In the genomic region with DNA sequence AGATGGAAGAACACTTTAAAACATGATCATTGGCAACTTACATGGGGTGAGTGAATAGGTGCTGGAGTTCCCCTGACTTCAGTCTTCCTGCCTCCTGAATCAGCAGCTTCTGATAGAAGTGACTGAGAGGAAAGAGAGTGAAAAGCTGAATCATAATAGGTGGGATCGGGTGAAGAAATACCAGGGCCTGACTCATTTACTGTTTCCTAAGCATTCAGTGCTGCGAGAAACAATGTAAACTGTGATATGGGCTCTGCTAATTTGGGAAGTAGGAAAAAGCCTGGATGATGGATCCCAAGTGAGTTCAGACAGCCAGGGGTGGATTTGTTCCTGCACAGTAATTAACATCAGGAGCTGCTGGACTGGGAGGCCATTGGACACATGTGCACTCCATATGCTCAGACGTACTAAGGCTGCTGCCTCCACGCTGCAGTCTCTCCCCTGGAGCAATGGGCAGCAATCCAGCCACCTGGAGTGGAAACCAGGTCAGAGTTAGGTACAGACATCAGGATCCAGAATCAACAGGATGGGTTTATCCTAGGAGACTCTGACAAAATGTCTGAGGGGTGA, we compare ENCODE assay signal across 9 mouse cellular contexts. TPM values are rescaled to one million over a fixed set of nuclear protein-coding genes. Genes with fewer than 3 reads are reported as not detected.
DNase-seq lines count a peak whose midpoint lies in the region; ATAC-seq and TF ChIP-seq lines count a peak whose summit lies in the region.
"Had no signal": no experiment of that assay in that cellular context is flagged by ENCODE, and none has a peak within 500 bp of the region (broad histone marks: within the 10 kb centered on the region; RNA-seq: fewer than 3 reads in every experiment).

No protein-coding gene starts in this region.

- no peaks in the 10 kb centered on the region for H3K9me3 ChIP-seq in hindbrain, embryonic 13.5 days
- H3K9me3 ChIP-seq in hindbrain, embryonic 16.5 days (ENCODE audit: control insufficient read depth, low read length): no peaks in the 10 kb centered on the region
- H3K9me3 ChIP-seq in G1E (replicated peaks): no peaks in the 10 kb centered on the region
- no peaks in the 10 kb centered on the region for H3K9me3 ChIP-seq in limb, embryonic 13.5 days
- H3K9me3 ChIP-seq in hindbrain, embryonic 14.5 days (ENCODE audit: control insufficient read depth, low read length): no peaks in the 10 kb centered on the region

- H3K4me2 ChIP-seq in hindbrain, embryonic 13.5 days: no peak overlapping the region
- no peak overlapping the region for H3K4me2 ChIP-seq in hindbrain, embryonic 16.5 days (ENCODE audit: low read length)
- peak overlapping the region; percentile 30 for H3K4me2 ChIP-seq in limb, embryonic 13.5 days (replicated peaks)
- no peak overlapping the region for H3K4me2 ChIP-seq in hindbrain, embryonic 14.5 days (replicated peaks)

- peaks cover 12% of the 10 kb centered on the region for H3K4me1 ChIP-seq in hindbrain, embryonic 13.5 days (replicated peaks)
- H3K4me1 ChIP-seq in hindbrain, embryonic 16.5 days (ENCODE audit: control insufficient read depth, insufficient read depth, low read depth, low read length): no peaks in the 10 kb centered on the region; the same call in 1 of the 2 replicates
- peaks cover 90% of the 10 kb centered on the region for H3K4me1 ChIP-seq in G1E (ENCODE audit: insufficient read depth, low read depth, low read length)
- H3K4me1 ChIP-seq in limb, embryonic 13.5 days: peaks cover 76% of the 10 kb centered on the region
- no peaks in the 10 kb centered on the region for H3K4me1 ChIP-seq in hindbrain, embryonic 14.5 days (replicated peaks; ENCODE audit: control insufficient read depth, insufficient read depth, low read length)

- no peak for ATAC-seq in hindbrain, embryonic 13.5 days (ENCODE audit: low FRiP score)
- no peak; the same call in 1 of the 2 replicates for ATAC-seq in hindbrain, embryonic 16.5 days
- no peak for ATAC-seq in G1E (ENCODE audit: extremely low read depth, insufficient number of reproducible peaks, low FRiP score, poor library complexity, severe bottlenecking)
- ATAC-seq in limb, embryonic 13.5 days (ENCODE audit: low FRiP score, low read depth): peak; percentile 88
- no peak for ATAC-seq in hindbrain, embryonic 14.5 days (ENCODE audit: low FRiP score)

- 47% methylated on average over 4 of the region's 4 CpGs for WGBS in hindbrain, embryonic 13.5 days
- WGBS in hindbrain, embryonic 16.5 days: 36% methylated on average over 4 of the region's 4 CpGs
- 9% methylated on average over 4 of the region's 4 CpGs for WGBS in limb, embryonic 13.5 days
- WGBS in hindbrain, embryonic 14.5 days: 40% methylated on average over 4 of the region's 4 CpGs

- H3K4me3 ChIP-seq in hindbrain, embryonic 13.5 days: no peak overlapping the region
- no peak overlapping the region for H3K4me3 ChIP-seq in hindbrain, embryonic 16.5 days (ENCODE audit: low read length)
- H3K4me3 ChIP-seq in G1E (ENCODE audit: low read depth, low read length): peak overlapping the region; percentile 43; the same call in 1 of the 2 replicates
- no peak overlapping the region for H3K4me3 ChIP-seq in limb, embryonic 13.5 days
- H3K4me3 ChIP-seq in hindbrain, embryonic 14.5 days (replicated peaks; ENCODE audit: low read length): no peak overlapping the region

- no peaks in the 10 kb centered on the region for H3K27me3 ChIP-seq in hindbrain, embryonic 13.5 days
- H3K27me3 ChIP-seq in hindbrain, embryonic 16.5 days (replicated peaks; ENCODE audit: control insufficient read depth, insufficient read depth, low read length): no peaks in the 10 kb centered on the region
- H3K27me3 ChIP-seq in G1E (ENCODE audit: insufficient read depth, low read length): no peaks in the 10 kb centered on the region
- no peaks in the 10 kb centered on the region for H3K27me3 ChIP-seq in limb, embryonic 13.5 days
- no peaks in the 10 kb centered on the region for H3K27me3 ChIP-seq in hindbrain, embryonic 14.5 days (ENCODE audit: control insufficient read depth, insufficient read depth, low read length)

- no peak for DNase-seq in G1E (ENCODE audit: low spot score)
- peak; percentile 58 for DNase-seq in embryo, embryonic 10.5 days (ENCODE audit: low spot score)
- no peak for DNase-seq in hindbrain, embryonic 14.5 days (ENCODE audit: low spot score)
- no peak for DNase-seq in testis, postnatal 10 days (ENCODE audit: low spot score)
- DNase-seq: adrenal gland, postnatal 25 days; lung, postnatal 36 days had no signal

- H3K27ac ChIP-seq in hindbrain, embryonic 13.5 days: peak overlapping the region; percentile 1; the same call in 1 of the 2 replicates
- H3K27ac ChIP-seq in hindbrain, embryonic 16.5 days (ENCODE audit: low read depth, low read length): no peak overlapping the region
- H3K27ac ChIP-seq in limb, embryonic 13.5 days: peak overlapping the region; percentile 66
- H3K27ac ChIP-seq in hindbrain, embryonic 14.5 days: no peak overlapping the region

- H3K36me3 ChIP-seq in hindbrain, embryonic 13.5 days: no peaks in the 10 kb centered on the region
- no peaks in the 10 kb centered on the region for H3K36me3 ChIP-seq in hindbrain, embryonic 16.5 days (ENCODE audit: control insufficient read depth, insufficient read depth, low read length)
- peaks cover 40% of the 10 kb centered on the region for H3K36me3 ChIP-seq in G1E (replicated peaks)
- no peaks in the 10 kb centered on the region for H3K36me3 ChIP-seq in limb, embryonic 13.5 days
- H3K36me3 ChIP-seq in hindbrain, embryonic 14.5 days (replicated peaks; ENCODE audit: control insufficient read depth, insufficient read depth): no peaks in the 10 kb centered on the region

- no peak overlapping the region for H3K9ac ChIP-seq in hindbrain, embryonic 13.5 days
- no peak overlapping the region for H3K9ac ChIP-seq in hindbrain, embryonic 16.5 days (ENCODE audit: low read depth, low read length)
- no peak overlapping the region for H3K9ac ChIP-seq in limb, embryonic 13.5 days
- no peak overlapping the region for H3K9ac ChIP-seq in hindbrain, embryonic 14.5 days

- TF ChIP-seq CTCF in G1E (IDR thresholded peaks at IDR 0.05; ENCODE audit: low read depth, low read length): no peak

RNA-seq across cellular contexts. Expression of a gene that starts 20.1 kb away (rescaled TPM):
- 34.2 and 37.9 TPM in 2 replicates for polyA plus RNA-seq in hindbrain, embryonic 13.5 days (2015; fragmentation: Nextera tagmentation; extraction: Ambion mirVana)
- polyA plus RNA-seq in hindbrain, embryonic 16.5 days (2015; fragmentation: Nextera tagmentation; extraction: Ambion mirVana): 41.6 and 45.8 TPM in 2 replicates
- total RNA-seq in G1E (2014; fragmentation: Nextera tagmentation) (242 and 246 TPM in 2 replicates), G1E (2017) (174 and 191 TPM in 2 replicates)
- polyA plus RNA-seq in G1E (2012): 70.4 and 76.3 TPM in 2 replicates
- 60.7 and 61.3 TPM in 2 replicates for polyA plus RNA-seq in limb, embryonic 13.5 days (2015; fragmentation: Nextera tagmentation; extraction: Ambion mirVana)
- 39.9 and 40.9 TPM in 2 replicates for polyA plus RNA-seq in hindbrain, embryonic 14.5 days (2014; fragmentation: Nextera tagmentation; extraction: Ambion mirVana)

Comparison
In these comparisons a context has a peak if more than half of its experiments do, and no peak if none do; other contexts are left out.
1. H3K27ac ChIP-seq: peak in hindbrain, embryonic 13.5 days (single experiment) and limb, embryonic 13.5 days (single experiment); none in hindbrain, embryonic 16.5 days (single experiment) and hindbrain, embryonic 14.5 days (single experiment).